Mouse (Mus musculus) c-Kit-positive CD71-positive TER-119-positive erythroid progenitor cells, embryonic 14.5 days (primary cell): ENCODE measurements around the gene Kif26b.

ENCODE experiments used
- DNase-seq: peaks from one replicate; pipeline ENCODE4 v3.0.0-alpha.2; 2013; ENCODE audit warnings: low spot score

The Kif26b gene

GRCm38 (mm10) chr1:178924492-178925183 lies 395.7 kb downstream of the Kif26b start:
- no peak for DNase-seq

- DNase-seq: no peak
Measured at GRCm38 (mm10) chr1:178929531-178929930, 400.6 kb downstream of the Kif26b start.

- no peak for DNase-seq
Measured at GRCm38 (mm10) chr1:178933953-178934637, 405.2 kb downstream of the Kif26b start.

- no peak for DNase-seq
Measured at GRCm38 (mm10) chr1:178936457-178936856, 407.5 kb downstream of the Kif26b start.

GRCm38 (mm10) chr1:178936976-178937375 lies 408.1 kb downstream of the Kif26b start:
- no peak for DNase-seq

- no peak for DNase-seq
Measured at GRCm38 (mm10) chr1:178940353-178940752, 411.4 kb downstream of the Kif26b start.

GRCm38 (mm10) chr1:178942251-178942963 lies 413.5 kb downstream of the Kif26b start:
- DNase-seq: no peak

GRCm38 (mm10) chr1:178952910-178953309 lies 424.0 kb downstream of the Kif26b start:
- no peak for DNase-seq

- DNase-seq: no peak
Measured at GRCm38 (mm10) chr1:178958641-178959040, 429.7 kb downstream of the Kif26b start.

- peak; percentile 53 for DNase-seq
Measured at GRCm38 (mm10) chr1:178960015-178960559, 431.2 kb downstream of the Kif26b start.

- no peak for DNase-seq
Measured at GRCm38 (mm10) chr1:178961661-178962060, 432.7 kb downstream of the Kif26b start.

GRCm38 (mm10) chr1:178972055-178972454 lies 443.1 kb downstream of the Kif26b start:
- no peak for DNase-seq

GRCm38 (mm10) chr1:178978617-178979245 lies 449.8 kb downstream of the Kif26b start:
- DNase-seq: no peak

- no peak for DNase-seq
Measured at GRCm38 (mm10) chr1:178980185-178980584, 451.3 kb downstream of the Kif26b start.

GRCm38 (mm10) chr1:178981641-178982040 lies 452.7 kb downstream of the Kif26b start:
- no peak for DNase-seq

- no peak for DNase-seq
Measured at GRCm38 (mm10) chr1:178988176-178988575, 459.3 kb downstream of the Kif26b start.
